Mouse (Mus musculus) spleen, adult 2 months (tissue): ENCODE data around the gene Tgtp1.
"Not testable (repeated sequence)": the region's sequence is repeated elsewhere in the genome, so short reads cannot be mapped to it uniquely, and the experiment has no call there.

Experiments
- CTCF ChIP-seq: fragments of 200-500 bp; IDR thresholded peaks from 2 replicates; pipeline ENCODE4 v1.5.1; 2011; ENCODE audit warnings: mild to moderate bottlenecking, inconsistent platforms; ENCODE audit not compliant: insufficient read depth, insufficient read length, insufficient replicate concordance; ENCODE audit errors: extremely low read depth
- POLR2A ChIP-seq: fragments of 200-500 bp; IDR thresholded peaks from 2 replicates; pipeline ENCODE4 v1.6.1; 2011; ENCODE audit warnings: low read depth, low read length, inconsistent platforms

DNA sequence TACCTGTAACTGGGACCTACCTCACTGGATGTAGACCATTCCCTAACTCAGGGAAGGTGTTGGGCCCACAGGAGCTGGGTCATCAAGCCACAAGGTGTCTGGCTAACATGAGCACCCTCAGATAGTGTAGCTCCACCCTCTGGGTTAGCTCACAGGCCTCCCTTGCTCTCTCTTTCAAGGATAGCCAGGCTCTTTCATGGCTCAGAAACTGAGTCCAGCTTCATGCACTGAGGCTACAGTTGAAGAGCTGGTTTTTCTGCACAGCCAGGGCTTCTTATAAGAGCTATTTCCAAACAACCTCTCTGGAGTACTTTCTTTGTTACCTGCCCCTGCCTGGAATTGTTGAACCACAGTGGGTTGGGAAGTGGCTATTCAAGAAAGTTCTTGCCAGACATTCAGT, 18.1 kb upstream of the Tgtp1 start:
- TF ChIP-seq CTCF, POLR2A: not testable (repeated sequence)
